Mouse (Mus musculus): ENCODE measurements around the gene Fgf14.

DNA sequence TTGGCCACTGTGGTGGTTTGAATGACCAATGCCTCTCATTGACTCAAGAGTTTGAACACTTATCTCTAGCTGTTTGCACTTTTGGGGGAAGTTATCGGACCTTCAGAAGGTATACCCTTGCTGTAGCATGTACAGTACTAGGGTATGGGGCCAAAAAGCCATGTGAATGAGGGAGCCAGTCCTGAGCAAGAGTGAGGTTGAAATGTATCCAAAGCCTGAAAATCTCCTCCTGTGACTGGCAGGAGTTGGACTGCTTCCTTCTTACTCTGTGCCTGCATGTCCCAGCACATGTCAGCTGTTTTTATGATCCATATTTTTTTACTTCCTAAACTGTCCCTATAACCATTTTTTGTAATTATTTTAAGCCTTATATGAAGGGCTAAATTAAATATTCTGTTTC lies 632.9 kb downstream of the Fgf14 start:
- TF ChIP-seq POLR2A (IDR thresholded peaks at IDR 0.05; ENCODE audit: low read depth, low read length), result no peak
- TF ChIP-seq CTCF (IDR thresholded peaks at IDR 0.05; ENCODE audit: extremely low read depth, insufficient read length, insufficient replicate concordance, low read depth, low read length), result no peak
